Mouse (Mus musculus) megakaryocyte, embryonic 14.5 days (primary cell): ENCODE data around the gene Nsmce1. TPM values are rescaled to one million over a fixed set of nuclear protein-coding genes. Genes with fewer than 3 reads are reported as not detected.

Experiments used
- H3K27me3 ChIP-seq: replicated peaks from 2 replicates; pipeline ENCODE3; 2012; ENCODE audit warnings: inconsistent platforms
- H3K36me3 ChIP-seq: replicated peaks from 2 replicates; pipeline ENCODE3; 2012; ENCODE audit warnings: low read length, inconsistent platforms, mixed read lengths
- H3K4me1 ChIP-seq: 2 replicates; pipeline ENCODE4 v1.6.1; 2012; ENCODE audit warnings: inconsistent platforms
- H3K4me3 ChIP-seq: replicated peaks from 2 replicates; pipeline ENCODE3; 2012; ENCODE audit warnings: moderate library complexity, mild to moderate bottlenecking, inconsistent platforms
- H3K9me3 ChIP-seq: 2 replicates; pipeline ENCODE4 v1.6.1; 2012; ENCODE audit warnings: inconsistent platforms
- FLI1 ChIP-seq: IDR thresholded peaks from 2 replicates; pipeline ENCODE4 v1.6.1; 2012; ENCODE audit warnings: low read length, inconsistent platforms, mixed read lengths
- GATA1 ChIP-seq: IDR thresholded peaks from 3 replicates; pipeline ENCODE4 v1.6.1; 2012; ENCODE audit warnings: mixed read lengths, low read length, inconsistent platforms, borderline replicate concordance
- polyA plus RNA-seq: library from polyadenylated mRNA; stranded (reverse); fragments of >175 nt; gene quantifications from 2 replicates; pipeline ENCODE4 v1.2.3, GENCODE M21; 2012; ENCODE audit warnings: low replicate concordance; ENCODE audit not compliant: insufficient read depth

The Nsmce1 gene
- polyA plus RNA-seq, 1 experiment = 12.8 TPM

DNA sequence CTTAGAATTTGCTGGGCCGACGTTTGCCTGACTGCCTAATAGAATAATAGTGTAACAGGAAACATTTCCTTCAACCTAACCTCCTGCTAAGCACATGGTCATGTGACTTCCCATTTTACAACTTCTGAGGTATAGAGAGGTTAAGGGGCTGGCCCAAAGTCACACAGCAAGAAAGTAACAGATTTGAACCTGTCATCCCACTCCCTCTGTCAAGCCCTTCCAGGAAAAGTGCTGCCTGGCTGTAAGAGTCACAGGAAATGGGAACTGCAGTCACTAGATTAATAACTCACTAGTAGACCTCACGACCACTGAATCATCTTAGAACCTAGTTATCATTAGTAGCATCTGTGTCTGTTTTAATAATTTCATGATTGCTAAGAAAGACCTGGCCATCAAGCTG lies 68.3 kb downstream of the Nsmce1 start:
- peaks cover 46% of the 10 kb centered on the region for H3K4me1 ChIP-seq
- no peaks in the 10 kb centered on the region for H3K36me3 ChIP-seq
- peaks cover 4% of the 10 kb centered on the region for H3K27me3 ChIP-seq
- no peak for TF ChIP-seq FLI1
- no peak for TF ChIP-seq GATA1
- H3K9me3 ChIP-seq = peaks cover 8% of the 10 kb centered on the region; the same call in 1 of the 2 replicates
- H3K4me3 ChIP-seq = no peak overlapping the region

DNA sequence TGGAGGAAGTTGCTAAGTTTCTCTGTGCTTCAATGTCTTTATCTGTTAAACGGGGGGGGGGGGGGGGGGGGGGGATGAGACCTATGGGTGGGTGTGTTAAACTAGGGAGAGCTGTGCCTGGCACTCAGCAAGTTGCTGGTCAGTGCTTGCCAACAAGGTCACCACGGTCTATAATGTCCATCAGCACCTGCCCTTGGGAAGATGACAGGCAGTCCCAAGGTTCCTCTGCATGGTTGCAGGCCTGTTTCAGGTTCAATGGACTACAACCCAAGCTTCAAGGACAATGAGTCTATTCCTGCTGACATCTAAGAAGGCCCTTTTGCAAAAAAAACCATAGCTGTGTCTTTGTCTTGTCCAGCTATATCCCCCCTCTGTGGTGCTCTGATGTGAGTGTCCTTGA lies 69.5 kb downstream of the Nsmce1 start:
- Histone ChIP-seq H3K4me1 (peaks cover 43% of the 10 kb centered on the region), H3K36me3 (no peaks in the 10 kb centered on the region), H3K27me3 (peaks cover 13% of the 10 kb centered on the region), H3K9me3 (peaks cover 8% of the 10 kb centered on the region; the same call in 1 of the 2 replicates), H3K4me3 (no peak overlapping the region)
- TF ChIP-seq GATA1 = no peak
- TF ChIP-seq FLI1 = no peak

DNA sequence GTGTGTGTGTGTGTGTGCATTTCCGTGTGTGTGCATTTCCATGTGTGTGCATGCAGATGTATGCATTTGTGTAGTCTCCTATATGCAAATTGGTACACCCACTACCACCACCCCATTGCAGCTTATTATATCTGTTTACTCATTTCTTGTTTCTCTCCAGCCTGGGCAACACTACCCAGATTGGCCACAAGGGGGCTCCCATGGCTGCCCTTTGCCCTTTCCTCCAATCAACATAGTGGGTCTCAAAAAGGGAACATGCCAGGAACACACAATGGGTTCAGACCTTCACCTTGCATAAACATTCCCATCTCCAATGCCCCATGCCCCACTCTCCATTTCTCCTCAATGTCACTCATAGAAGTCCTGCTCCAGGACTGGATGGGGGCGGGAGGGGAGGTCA lies 71.2 kb downstream of the Nsmce1 start:
- H3K27me3 ChIP-seq = peaks cover 22% of the 10 kb centered on the region
- peaks cover 48% of the 10 kb centered on the region for H3K4me1 ChIP-seq
- no peaks in the 10 kb centered on the region for H3K36me3 ChIP-seq
- H3K9me3 ChIP-seq = peaks cover 8% of the 10 kb centered on the region; the same call in 1 of the 2 replicates
- TF ChIP-seq GATA1 = no peak
- TF ChIP-seq FLI1 = no peak
- H3K4me3 ChIP-seq = no peak overlapping the region

DNA sequence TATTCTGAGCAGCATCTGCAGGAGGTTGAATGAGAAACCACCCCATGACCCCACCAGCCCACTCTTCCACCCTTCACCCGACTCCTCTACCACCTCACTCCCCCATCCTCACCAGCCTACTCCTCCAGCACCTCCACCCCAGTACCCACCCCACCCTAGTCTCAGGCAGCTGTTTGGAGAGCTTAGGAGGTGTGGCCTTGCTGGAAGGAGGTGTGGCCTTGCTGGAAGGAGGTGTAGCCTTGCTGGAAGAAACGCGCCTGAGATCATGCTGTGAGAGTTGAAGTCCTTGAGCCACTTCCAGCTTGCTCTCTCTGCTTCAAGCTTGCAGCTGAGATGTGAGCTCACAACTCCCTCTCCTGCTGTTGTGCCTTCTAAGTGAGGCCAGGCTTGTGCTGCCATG lies 73.0 kb downstream of the Nsmce1 start:
- Histone ChIP-seq H3K36me3 (no peaks in the 10 kb centered on the region), H3K4me1 (peaks cover 45% of the 10 kb centered on the region), H3K9me3 (no peaks in the 10 kb centered on the region), H3K27me3 (peaks cover 30% of the 10 kb centered on the region), H3K4me3 (peak overlapping the region; percentile 8)
- TF ChIP-seq FLI1 = no peak
- TF ChIP-seq GATA1 = no peak

Other genes starting within 250 kb of the Nsmce1 start
- 0.54 and 2.6 TPM in 2 replicates for gene Kdm8, start 46.9 kb downstream of the Nsmce1 start, polyA plus RNA-seq
- gene Il4ra, start 60.5 kb upstream of the Nsmce1 start, polyA plus RNA-seq = 18.5 and 31.9 TPM in 2 replicates
- gene Il21r, start 111.8 kb upstream of the Nsmce1 start, polyA plus RNA-seq = 19.8 and 124 TPM in 2 replicates
- gene Gtf3c1, start 216.2 kb upstream of the Nsmce1 start, polyA plus RNA-seq = 55.0 and 77.2 TPM in 2 replicates
- gene D430042O09Rik, start 216.3 kb upstream of the Nsmce1 start, polyA plus RNA-seq = 1.5 and 2.6 TPM in 2 replicates